Mouse (Mus musculus): Measurements from ENCODE around the gene Opalin.

- TF ChIP-seq EP300 (IDR thresholded peaks at IDR 0.05; ENCODE audit: low read depth) (no peak), CTCF (IDR thresholded peaks at IDR 0.05; ENCODE audit: low read depth) (no peak)
These were observed 49.3 kb downstream of the Opalin start for GRCm38 (mm10) chr19:41027601-41028000.
